Mouse (Mus musculus) hindbrain, embryonic 16.5 days (tissue): ENCODE data around the gene Gadd45b. TPM values are rescaled to one million over a fixed set of nuclear protein-coding genes. Genes with fewer than 3 reads are reported as not detected.

Experiments
- ATAC-seq: fragments of 200-750 bp; cut with Nextera tagmentation; 2 replicates; pipeline ENCODE4 v1.8.0; 2017; ENCODE audit warnings: moderate TSS enrichment, moderate library complexity
- H3K27ac ChIP-seq: fragments of 300-500 bp; sonication (generic); 2 replicates; pipeline ENCODE4 v1.5.1; 2014; ENCODE audit warnings: low read depth, mild to moderate bottlenecking, control low read depth, low read length, moderate library complexity
- H3K27me3 ChIP-seq: fragments of 300-500 bp; sonication (generic); replicated peaks from 2 replicates; pipeline ENCODE4 v1.6.1; 2014; ENCODE audit warnings: low read length; ENCODE audit not compliant: control insufficient read depth, insufficient read depth
- H3K36me3 ChIP-seq: fragments of 300-500 bp; sonication (generic); 2 replicates; pipeline ENCODE4 v1.6.1; 2014; ENCODE audit warnings: mild to moderate bottlenecking, low read length, moderate library complexity, mixed read lengths; ENCODE audit not compliant: control insufficient read depth, insufficient read depth
- H3K4me1 ChIP-seq: fragments of 300-500 bp; sonication (generic); 2 replicates; pipeline ENCODE4 v1.6.1; 2014; ENCODE audit warnings: low read depth, low read length; ENCODE audit not compliant: control insufficient read depth, insufficient read depth
- H3K4me2 ChIP-seq: fragments of 300-500 bp; sonication (generic); 2 replicates; pipeline ENCODE4 v1.6.1; 2014; ENCODE audit warnings: mild to moderate bottlenecking, low read length, control low read depth, moderate library complexity
- H3K4me3 ChIP-seq: fragments of 300-500 bp; sonication (generic); 2 replicates; pipeline ENCODE4 v1.5.1; 2014; ENCODE audit warnings: mild to moderate bottlenecking, low read length, control low read depth, moderate library complexity
- H3K9ac ChIP-seq: fragments of 300-500 bp; sonication (generic); 2 replicates; pipeline ENCODE4 v1.6.1; 2014; ENCODE audit warnings: low read depth, mild to moderate bottlenecking, control low read depth, low read length, moderate library complexity
- H3K9me3 ChIP-seq: fragments of 300-500 bp; sonication (generic); 2 replicates; pipeline ENCODE4 v1.6.1; 2014; ENCODE audit warnings: mild to moderate bottlenecking, low read length, moderate library complexity; ENCODE audit not compliant: control insufficient read depth
- WGBS: fragments of 180-500 bp; shearing (Covaris S2); extraction: QIAGEN DNeasy Blood & Tissue Kit; methylation state at CpG from one replicate; pipeline ENCODE4 v1.1.7; 2014; 5-methylcytosine and 5-hydroxymethylcytosine counted together
- polyA plus RNA-seq: library from polyadenylated mRNA; unstranded; fragments of >200 nt; fragmentation: Nextera tagmentation; extraction: Ambion mirVana; gene quantifications from 2 replicates; pipeline ENCODE4 v1.2.1, GENCODE M21; 2015

Gene Gadd45b
- polyA plus RNA-seq, 1 experiment from 2014 or later = 8.0 TPM

DNA sequence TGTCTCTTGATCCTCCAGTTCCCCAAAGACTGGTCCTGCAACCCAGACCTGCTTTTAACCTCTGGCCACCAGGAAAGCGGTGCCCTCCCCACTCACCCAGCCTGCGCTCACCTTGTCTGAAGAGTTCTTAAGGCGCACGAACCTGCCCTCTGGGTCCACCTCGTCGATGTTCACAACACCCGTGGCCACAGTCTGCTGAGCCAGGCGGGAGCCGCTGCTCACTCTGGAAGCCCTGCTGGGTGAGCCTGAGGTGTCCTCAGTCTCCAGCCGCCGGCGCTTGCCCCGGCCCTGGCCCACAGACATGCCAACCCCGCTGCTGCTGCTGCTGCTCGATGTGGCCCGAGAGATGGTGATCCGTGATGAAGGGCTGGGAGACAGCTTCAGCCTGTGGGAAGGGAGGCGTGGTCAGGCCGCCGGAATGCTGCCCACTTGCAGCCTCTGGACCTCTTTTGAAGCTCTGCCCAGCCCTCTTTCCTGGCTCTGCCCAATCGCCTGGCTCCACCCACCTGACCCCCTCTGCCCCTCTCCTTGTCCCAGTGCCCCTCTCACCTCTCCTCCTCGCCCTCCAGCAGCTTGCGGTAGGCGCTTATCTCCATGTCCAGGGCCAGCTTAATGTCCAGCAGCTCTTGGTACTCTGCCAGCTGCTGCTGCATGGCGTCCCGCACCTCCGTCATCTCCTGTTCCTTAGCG is 25.7 kb upstream of the Gadd45b start:
- ATAC-seq = no peak
- Histone ChIP-seq H3K9me3 (no peaks in the 10 kb centered on the region), H3K9ac (no peak overlapping the region), H3K27me3 (no peaks in the 10 kb centered on the region), H3K27ac (no peak overlapping the region), H3K4me3 (no peak overlapping the region), H3K4me1 (peaks cover 11% of the 10 kb centered on the region), H3K4me2 (no peak overlapping the region), H3K36me3 (peaks cover 55% of the 10 kb centered on the region)
- 86% methylated on average over 28 of the region's 28 CpGs for WGBS

DNA sequence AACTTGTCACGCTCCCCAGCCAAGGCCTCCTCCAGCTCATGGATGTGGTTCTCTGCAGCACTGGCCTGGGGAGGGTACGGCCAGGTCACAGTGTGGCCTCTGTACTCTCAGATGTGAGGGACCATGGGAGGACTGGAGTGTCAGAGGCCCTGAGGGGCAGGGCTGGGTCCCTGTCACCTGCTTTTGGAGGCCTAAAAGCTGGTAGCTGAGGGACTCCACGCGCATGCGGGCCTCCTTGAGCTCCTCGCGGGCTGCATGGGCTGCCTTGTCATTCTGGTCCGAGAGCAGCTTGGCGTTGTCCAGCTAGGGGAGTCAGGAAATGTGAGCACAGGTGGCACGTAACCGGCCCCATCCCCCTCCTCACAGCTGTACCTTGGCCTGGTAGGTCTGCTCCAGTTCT is 25.2 kb upstream of the Gadd45b start:
- H3K4me1 ChIP-seq = peaks cover 5% of the 10 kb centered on the region

DNA sequence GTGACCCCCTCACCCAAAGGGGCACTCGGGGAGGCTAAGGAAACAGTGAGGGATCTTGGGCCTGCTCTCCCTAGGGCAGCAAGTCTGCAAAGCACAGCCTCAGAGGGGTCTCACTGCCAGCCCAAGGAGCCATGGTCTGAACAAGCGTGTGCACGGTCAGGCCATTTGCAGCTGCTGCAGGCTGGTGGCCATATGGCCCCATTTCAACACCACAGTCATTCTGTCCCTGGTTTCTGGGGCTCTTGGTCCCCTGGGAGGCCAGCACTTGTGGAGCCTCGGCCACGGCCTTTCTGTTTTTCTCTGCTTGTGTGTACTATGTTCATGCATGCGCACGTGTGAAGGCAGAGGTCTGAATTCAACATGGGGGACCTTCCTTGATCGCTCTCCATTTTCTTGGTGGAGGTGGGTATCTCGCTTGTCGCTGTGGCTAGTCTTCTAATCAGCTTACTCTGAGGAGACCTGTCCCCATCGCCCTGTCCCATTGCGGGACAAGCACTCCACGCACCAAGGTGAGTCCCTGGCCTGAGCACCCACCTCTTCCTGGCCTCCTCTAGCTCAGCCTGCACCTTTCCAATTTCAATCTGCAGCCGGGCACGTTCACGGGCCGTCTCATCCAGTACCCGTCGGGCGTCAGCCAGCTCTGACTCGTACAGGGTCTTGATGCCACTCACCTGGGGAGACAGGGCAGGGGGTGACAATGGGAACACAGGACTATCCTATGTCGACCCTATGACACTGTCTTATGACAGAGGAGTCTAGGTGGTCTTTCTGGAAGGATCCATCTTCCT is 20.3 kb upstream of the Gadd45b start:
- Histone ChIP-seq H3K36me3 (peaks cover 34% of the 10 kb centered on the region), H3K27ac (no peak overlapping the region), H3K4me1 (no peaks in the 10 kb centered on the region), H3K4me2 (no peak overlapping the region), H3K27me3 (no peaks in the 10 kb centered on the region), H3K9ac (no peak overlapping the region), H3K4me3 (no peak overlapping the region), H3K9me3 (no peaks in the 10 kb centered on the region)
- ATAC-seq = no peak
- 93% methylated on average over 22 of the region's 22 CpGs for WGBS

More for the DNA sequence above, 25.2 kb upstream of the Gadd45b start:
- WGBS = 91% methylated on average over 11 of the region's 11 CpGs
- Histone ChIP-seq H3K4me2 (no peak overlapping the region), H3K36me3 (peaks cover 59% of the 10 kb centered on the region), H3K27me3 (no peaks in the 10 kb centered on the region), H3K9ac (no peak overlapping the region), H3K27ac (no peak overlapping the region), H3K9me3 (no peaks in the 10 kb centered on the region), H3K4me3 (no peak overlapping the region)
- ATAC-seq = no peak

DNA sequence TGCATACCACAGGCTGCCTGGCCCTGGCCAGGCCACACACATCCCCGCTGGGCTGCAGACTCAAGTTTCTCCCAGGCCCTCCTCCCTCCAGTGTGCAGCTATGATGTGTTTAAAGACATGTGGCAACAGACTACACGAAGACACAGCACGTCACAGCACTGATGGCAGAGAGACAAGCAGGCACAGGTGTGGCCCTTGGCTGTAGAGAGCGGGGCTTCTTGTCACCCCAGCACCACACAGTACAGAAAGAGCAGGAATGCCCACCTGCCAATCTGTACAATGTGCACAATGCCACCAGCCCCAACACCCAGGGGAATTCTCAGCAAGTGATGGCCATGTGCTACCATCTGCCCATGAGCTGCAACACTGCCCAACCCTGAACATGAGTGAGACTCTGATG is 18.5 kb upstream of the Gadd45b start:
- no peak for ATAC-seq

DNA sequence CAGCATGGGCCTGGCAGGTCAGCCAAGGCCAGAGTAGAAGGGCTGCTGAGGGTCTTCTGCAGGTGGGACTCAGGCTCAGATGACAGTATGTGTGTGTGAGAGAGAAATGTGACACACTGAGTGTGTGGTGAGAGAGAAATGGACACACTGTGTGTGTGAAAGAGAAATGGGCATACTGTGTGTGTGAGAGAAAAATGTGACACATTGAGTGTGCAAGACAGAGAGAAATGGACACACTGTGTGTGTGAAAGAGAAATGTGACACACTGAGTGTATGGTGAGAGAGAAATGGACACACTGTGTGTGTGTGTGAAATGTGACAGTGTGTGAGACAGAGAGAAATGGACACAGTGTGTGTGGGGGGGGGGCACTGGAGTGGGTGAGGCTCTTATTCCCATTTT is 18.0 kb upstream of the Gadd45b start:
- H3K4me1 ChIP-seq = peaks cover 8% of the 10 kb centered on the region
- H3K4me3 ChIP-seq = no peak overlapping the region
- H3K27ac ChIP-seq = no peak overlapping the region
- H3K36me3 ChIP-seq = peaks cover 19% of the 10 kb centered on the region
- H3K4me2 ChIP-seq = no peak overlapping the region
- H3K9ac ChIP-seq = no peak overlapping the region
- H3K27me3 ChIP-seq = no peaks in the 10 kb centered on the region
- no peak for ATAC-seq
- no peaks in the 10 kb centered on the region for H3K9me3 ChIP-seq

More for the DNA sequence above, 18.5 kb upstream of the Gadd45b start:
- Histone ChIP-seq H3K9ac (no peak overlapping the region; the same call in 1 of the 2 replicates), H3K27ac (no peak overlapping the region), H3K36me3 (peaks cover 19% of the 10 kb centered on the region), H3K4me1 (peaks cover 2% of the 10 kb centered on the region), H3K27me3 (no peaks in the 10 kb centered on the region), H3K4me2 (no peak overlapping the region), H3K4me3 (no peak overlapping the region), H3K9me3 (no peaks in the 10 kb centered on the region)
- 79% methylated on average over 4 of the region's 4 CpGs for WGBS

DNA sequence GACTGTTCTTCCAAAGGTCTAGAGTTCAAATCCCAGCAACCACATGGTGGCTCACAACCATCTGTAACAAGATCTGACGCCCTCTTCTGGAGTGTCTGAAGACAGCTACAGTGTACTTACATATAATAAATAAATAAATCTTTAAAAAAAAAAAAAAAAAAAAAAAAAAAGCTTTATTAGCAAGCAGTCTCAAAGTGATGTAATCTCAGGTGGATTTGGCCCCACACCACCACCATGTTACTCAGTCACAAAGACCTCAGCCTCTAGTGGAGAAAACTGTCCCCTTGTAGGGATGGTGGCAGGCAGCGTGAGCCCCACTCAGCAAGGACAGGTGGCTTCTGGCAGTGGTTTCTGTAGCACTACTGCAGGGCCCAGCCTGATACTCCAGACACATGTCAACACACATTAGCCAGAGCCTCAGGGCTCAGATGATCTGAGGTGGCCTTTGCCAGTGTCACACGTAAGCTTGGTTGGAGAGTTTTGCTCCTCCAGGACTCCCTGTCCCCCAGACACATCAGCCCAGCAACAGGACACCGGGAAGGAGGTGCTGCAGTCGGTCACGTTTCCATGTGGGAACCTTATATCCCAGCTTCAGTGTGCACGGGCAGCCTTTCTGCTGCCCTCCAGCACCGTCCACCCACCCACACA is 16.4 kb upstream of the Gadd45b start:
- Histone ChIP-seq H3K27me3 (no peaks in the 10 kb centered on the region), H3K36me3 (peaks cover 7% of the 10 kb centered on the region), H3K9ac (no peak overlapping the region), H3K9me3 (no peaks in the 10 kb centered on the region), H3K4me3 (no peak overlapping the region), H3K4me2 (no peak overlapping the region), H3K4me1 (peaks cover 17% of the 10 kb centered on the region), H3K27ac (no peak overlapping the region)
- ATAC-seq = no peak
- WGBS = 96% methylated on average over 7 of the region's 8 CpGs

DNA sequence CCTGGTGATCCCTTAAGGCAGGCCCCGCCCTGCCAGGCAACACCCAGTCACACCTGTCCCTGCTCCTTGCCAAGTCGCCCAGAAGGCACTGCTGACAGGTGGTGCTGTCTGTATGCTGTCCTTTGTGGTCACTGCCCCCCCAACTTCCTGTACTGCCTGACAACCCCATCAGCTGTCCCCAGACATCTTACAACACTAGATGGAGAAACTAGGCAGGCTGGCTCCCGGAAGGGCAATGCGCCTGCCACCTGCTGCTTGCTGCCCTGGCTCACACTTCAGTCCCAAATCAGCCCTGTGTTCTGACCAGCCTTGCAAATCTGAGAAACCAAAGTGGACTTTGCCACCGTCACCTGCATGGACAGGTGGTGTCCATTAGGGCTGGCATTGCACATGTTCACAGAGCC is 15.6 kb upstream of the Gadd45b start:
- WGBS = 86% methylated on average over 5 of the region's 5 CpGs
- H3K36me3 ChIP-seq = peaks cover 7% of the 10 kb centered on the region

DNA sequence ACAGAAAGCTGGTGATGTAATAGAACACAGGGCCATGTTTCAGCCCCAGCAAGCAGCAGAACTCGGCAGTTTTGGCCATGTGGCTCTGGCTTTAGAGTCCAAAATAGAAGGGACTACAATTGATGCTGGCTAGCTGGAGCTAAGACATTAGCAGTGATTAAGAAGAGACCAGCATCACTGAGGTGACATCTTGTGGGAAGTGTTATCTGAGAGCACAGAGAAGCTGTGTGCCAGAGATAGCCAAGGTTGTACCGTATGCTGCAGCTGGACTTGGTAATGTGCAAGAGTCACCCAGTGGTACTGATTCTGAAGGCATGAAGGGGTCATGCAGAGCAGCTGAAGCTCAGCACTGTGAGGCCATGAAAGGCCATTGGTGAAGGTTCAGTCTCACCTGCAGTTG is 14.6 kb upstream of the Gadd45b start:
- H3K4me3 ChIP-seq = no peak overlapping the region
- peaks cover 19% of the 10 kb centered on the region for H3K4me1 ChIP-seq
- ATAC-seq = no peak
- H3K36me3 ChIP-seq = peaks cover 3% of the 10 kb centered on the region; the same call in 1 of the 2 replicates
- H3K27me3 ChIP-seq = no peaks in the 10 kb centered on the region
- no peak overlapping the region for H3K9ac ChIP-seq
- whole genome bisulfite sequencing = 83% methylated on average over 2 of the region's 2 CpGs
- H3K4me2 ChIP-seq = no peak overlapping the region
- H3K9me3 ChIP-seq = no peaks in the 10 kb centered on the region
- H3K27ac ChIP-seq = no peak overlapping the region

More for the DNA sequence above, 15.6 kb upstream of the Gadd45b start:
- no peak overlapping the region for H3K4me3 ChIP-seq
- H3K9ac ChIP-seq = no peak overlapping the region
- H3K27me3 ChIP-seq = no peaks in the 10 kb centered on the region
- ATAC-seq = no peak
- no peaks in the 10 kb centered on the region for H3K9me3 ChIP-seq
- no peak overlapping the region for H3K27ac ChIP-seq
- H3K4me2 ChIP-seq = no peak overlapping the region
- peaks cover 19% of the 10 kb centered on the region for H3K4me1 ChIP-seq

DNA sequence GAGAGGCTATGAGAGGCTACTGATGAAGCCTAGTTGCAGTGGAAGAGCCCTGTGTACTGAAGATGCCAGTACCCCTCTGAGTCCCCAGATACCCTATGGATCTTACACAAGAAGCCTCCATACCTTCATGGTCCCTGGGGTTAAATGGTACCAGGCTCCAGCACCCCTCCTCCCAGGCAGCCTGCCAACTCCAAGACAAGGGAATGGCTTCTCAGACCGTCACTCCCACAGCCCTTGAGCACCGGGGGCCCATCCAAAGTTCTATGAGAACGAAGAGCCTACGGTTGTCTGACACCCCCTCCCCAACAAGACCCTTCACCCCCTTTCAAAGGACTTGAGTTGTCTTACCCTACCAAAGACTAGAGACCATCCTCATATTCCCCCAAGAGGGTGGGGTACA is 14.1 kb upstream of the Gadd45b start:
- Histone ChIP-seq H3K4me1 (peaks cover 19% of the 10 kb centered on the region), H3K27me3 (no peaks in the 10 kb centered on the region), H3K4me2 (no peak overlapping the region), H3K9me3 (no peaks in the 10 kb centered on the region), H3K27ac (no peak overlapping the region), H3K4me3 (no peak overlapping the region), H3K9ac (no peak overlapping the region), H3K36me3 (peaks cover 3% of the 10 kb centered on the region; the same call in 1 of the 2 replicates)
- 88% methylated on average over 4 of the region's 4 CpGs for WGBS
- ATAC-seq = no peak
